Mouse (Mus musculus) liver, postnatal 0 days (tissue): ENCODE data around the gene F3.
"Not testable (repeated sequence)": the region's sequence is repeated elsewhere in the genome, so short reads cannot be mapped to it uniquely, and the experiment has no call there.

Source experiments
- CTCF ChIP-seq: sonication (generic); IDR thresholded peaks from 2 replicates; pipeline ENCODE4 v1.5.1; 2016; ENCODE audit warnings: antibody characterized with exemption, low read depth
- EP300 ChIP-seq: IDR thresholded peaks from 2 replicates; pipeline ENCODE4 v1.6.1; 2016; ENCODE audit warnings: antibody characterized with exemption, low read depth, mild to moderate bottlenecking

DNA sequence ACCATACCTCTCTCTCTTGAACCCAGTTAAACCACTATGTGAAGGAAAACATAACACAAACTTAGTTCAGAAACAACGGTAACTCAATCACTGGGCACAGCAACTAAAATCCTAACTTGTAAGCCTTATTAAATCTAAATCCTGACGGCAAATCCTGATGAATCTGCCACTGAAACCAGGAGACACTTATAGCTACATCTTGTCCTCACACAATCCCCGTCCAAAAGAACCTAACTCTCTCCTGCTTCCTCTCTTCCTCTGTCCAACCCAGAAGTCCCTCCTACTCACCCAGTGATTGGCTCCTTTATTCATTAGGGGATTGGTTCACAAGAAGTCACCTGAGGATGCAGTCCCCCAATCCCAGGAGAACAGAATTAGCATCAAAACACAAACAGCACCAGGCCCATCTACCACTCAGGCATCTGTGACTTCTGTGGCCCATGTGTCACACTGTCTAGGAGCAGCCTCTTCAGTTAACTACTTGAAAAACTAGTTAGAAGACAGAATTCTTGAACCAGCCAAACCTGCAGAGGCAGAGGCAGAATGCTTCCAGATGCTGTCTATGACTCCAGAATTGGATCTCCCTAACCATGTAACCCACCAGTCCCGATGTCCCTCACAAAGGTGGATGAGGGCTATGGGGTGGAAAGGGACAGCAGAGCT is 18.0 kb downstream of the F3 start:
- TF ChIP-seq CTCF, EP300: not testable (repeated sequence)
